Mouse (Mus musculus): ENCODE data around the gene Arid5a. TPM values are rescaled to one million over a fixed set of nuclear protein-coding genes. Genes with fewer than 3 reads are reported as not detected.

The Arid5a gene
- polyA plus RNA-seq, 1 experiment from 2014 or later = 3.4 TPM

DNA sequence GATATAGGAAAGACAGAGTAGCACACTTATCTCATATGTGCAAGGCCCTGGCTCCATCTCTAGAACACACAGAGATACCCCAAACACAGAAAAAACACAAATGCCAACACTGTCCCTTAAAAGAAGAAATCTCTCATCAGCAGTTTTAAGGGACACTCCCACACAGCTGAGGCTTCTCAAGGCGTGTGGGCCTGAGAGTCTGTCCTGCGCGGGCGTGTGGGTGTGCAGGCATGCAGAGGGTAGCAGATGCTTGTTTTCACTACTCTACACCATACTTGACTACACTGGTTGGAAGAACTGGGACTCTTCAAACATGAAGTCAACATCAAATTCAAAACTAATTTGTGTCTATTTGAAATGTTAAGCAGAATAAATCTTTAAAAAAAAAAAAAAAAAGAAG, 44.8 kb downstream of the Arid5a start:
- WGBS = 98% methylated on average over 4 of the region's 4 CpGs
- Histone ChIP-seq H3K27ac (no peak overlapping the region), H3K36me3 (replicated peaks) (peaks cover 73% of the 10 kb centered on the region), H3K4me1 (no peaks in the 10 kb centered on the region), H3K9ac (no peak overlapping the region), H3K9me3 (no peaks in the 10 kb centered on the region), H3K4me2 (no peak overlapping the region), H3K4me3 (no peak overlapping the region), H3K27me3 (replicated peaks) (no peaks in the 10 kb centered on the region)
- no peak for ATAC-seq (replicated peaks)

DNA sequence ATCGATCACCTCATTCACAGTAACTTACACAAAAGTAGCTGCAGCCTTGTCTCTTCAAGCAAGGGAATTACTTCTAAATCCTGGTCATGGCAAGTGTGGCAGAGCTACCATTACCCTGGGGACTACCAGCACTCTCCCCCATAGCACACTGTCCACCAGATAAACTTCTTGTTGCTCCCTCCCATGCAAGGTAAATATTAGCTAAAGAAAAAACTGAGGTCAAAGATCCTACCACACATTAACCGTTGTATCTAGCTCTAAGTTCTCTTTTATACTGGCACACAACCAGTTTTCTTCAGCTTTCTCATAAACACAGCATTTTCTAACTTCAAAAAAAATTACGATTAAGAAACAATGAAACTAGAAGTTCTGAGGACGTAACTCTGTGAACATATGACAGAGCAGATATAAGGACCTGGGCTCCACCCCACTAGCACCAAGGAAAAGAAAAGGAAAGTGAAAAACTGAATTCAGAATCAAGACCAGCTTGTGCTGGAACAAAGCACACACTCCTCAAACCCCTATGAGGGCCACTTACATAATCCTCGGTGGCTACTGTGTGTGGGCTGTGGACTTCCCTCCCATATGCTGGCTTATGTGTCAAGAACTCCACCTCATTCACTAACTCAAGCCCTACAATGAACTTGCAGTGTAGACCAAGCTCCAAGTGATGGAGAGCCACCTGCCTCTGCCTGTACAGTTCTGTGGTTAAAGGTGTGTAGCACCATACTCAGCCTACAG, 49.6 kb downstream of the Arid5a start:
- no peak overlapping the region for H3K4me2 ChIP-seq
- peaks cover 42% of the 10 kb centered on the region for H3K36me3 ChIP-seq (replicated peaks)
- no peaks in the 10 kb centered on the region for H3K27me3 ChIP-seq (replicated peaks)
- H3K4me3 ChIP-seq = no peak overlapping the region
- ATAC-seq (replicated peaks) = no peak
- H3K4me1 ChIP-seq = no peaks in the 10 kb centered on the region
- no peaks in the 10 kb centered on the region for H3K9me3 ChIP-seq
- 92% methylated on average over 5 of the region's 5 CpGs for WGBS
- no peak overlapping the region for H3K27ac ChIP-seq
- no peak overlapping the region for H3K9ac ChIP-seq

DNA sequence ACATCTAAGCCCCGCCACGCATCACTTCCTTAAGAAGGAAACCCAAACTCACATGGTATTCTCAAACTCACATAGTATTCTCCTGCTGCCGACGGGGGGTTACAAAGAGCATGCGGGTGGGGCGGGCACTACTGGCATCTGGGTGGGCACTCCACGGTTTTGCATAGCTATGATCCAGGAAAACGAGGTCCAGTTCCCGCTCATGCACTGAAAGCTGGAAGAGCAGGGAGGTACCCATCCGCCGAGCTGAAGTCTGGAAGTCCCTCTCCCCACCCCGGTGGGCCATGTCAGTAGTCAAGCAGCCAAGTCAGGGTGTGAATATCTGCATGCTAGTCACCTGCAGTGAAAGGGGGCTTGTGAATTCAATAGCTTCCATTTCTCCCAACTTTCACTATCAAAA, 60.2 kb downstream of the Arid5a start:
- H3K9ac ChIP-seq = 0 out of 2 replicates have a peak overlapping the region, but pooled peaks have one; percentile 9
- WGBS = 50% methylated on average over 12 of the region's 12 CpGs
- no peak for ATAC-seq (replicated peaks)

DNA sequence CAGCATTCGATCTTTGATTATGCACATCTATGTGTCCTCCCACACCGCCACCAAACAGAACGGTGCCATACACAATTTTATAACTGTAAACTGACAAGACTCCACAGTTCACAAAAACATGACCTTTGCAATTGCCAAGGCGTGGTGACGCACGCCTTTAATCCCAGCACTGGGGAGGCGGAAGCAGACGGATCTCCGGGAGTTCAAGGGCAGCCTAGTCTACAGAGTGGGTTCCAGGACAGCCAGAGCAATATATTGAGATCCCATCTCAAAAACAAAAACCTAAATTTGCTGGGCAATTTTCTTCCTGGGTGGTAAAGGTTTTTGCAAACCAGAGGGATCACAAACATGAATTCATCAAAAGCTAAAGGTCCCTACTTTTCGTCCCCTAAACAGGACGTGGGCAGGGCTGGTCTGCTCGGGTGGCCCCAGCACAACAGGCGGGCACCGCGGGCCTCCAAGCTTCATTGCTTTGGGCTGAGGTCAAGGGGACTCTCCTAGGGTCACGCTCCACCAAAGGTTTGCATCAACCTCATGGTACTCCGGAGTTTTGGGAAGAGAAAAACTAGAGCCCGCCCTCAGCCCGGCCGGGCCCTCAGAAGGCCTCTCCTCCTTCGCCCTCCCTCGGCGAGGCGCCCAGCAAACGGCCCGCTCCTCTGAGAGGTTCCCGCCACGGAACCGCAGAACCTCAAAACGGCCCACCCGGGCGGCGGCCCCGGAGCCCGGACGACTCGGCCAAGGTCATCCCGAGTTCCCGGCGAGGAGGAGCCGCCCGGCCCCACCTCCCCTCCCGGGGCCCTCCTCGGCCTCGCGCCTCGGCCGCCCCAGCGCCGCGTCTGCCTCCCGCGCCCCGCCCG, 60.8 kb downstream of the Arid5a start:
- ATAC-seq (replicated peaks) = peak; percentile 82
- H3K4me3 ChIP-seq = peak overlapping the region; percentile 70
- peak overlapping the region; percentile 54 for H3K4me2 ChIP-seq
- peak overlapping the region; percentile 72 for H3K27ac ChIP-seq
- H3K27me3 ChIP-seq (replicated peaks) = no peaks in the 10 kb centered on the region
- no peaks in the 10 kb centered on the region for H3K9me3 ChIP-seq
- 0 out of 2 replicates have a peak, but pooled peaks cover 3% of the 10 kb centered on the region for H3K36me3 ChIP-seq (replicated peaks)
- WGBS = 4% methylated on average over 51 of the region's 55 CpGs
- H3K9ac ChIP-seq = peak overlapping the region; percentile 83
- H3K4me1 ChIP-seq = peaks cover 17% of the 10 kb centered on the region

More for the DNA sequence above, 60.2 kb downstream of the Arid5a start:
- peak overlapping the region; percentile 70 for H3K4me3 ChIP-seq
- no peaks in the 10 kb centered on the region for H3K27me3 ChIP-seq (replicated peaks)
- peak overlapping the region; percentile 54 for H3K4me2 ChIP-seq
- no peaks in the 10 kb centered on the region for H3K9me3 ChIP-seq
- H3K4me1 ChIP-seq = peaks cover 17% of the 10 kb centered on the region
- H3K27ac ChIP-seq = no peak overlapping the region
- 0 out of 2 replicates have a peak, but pooled peaks cover 3% of the 10 kb centered on the region for H3K36me3 ChIP-seq (replicated peaks)

DNA sequence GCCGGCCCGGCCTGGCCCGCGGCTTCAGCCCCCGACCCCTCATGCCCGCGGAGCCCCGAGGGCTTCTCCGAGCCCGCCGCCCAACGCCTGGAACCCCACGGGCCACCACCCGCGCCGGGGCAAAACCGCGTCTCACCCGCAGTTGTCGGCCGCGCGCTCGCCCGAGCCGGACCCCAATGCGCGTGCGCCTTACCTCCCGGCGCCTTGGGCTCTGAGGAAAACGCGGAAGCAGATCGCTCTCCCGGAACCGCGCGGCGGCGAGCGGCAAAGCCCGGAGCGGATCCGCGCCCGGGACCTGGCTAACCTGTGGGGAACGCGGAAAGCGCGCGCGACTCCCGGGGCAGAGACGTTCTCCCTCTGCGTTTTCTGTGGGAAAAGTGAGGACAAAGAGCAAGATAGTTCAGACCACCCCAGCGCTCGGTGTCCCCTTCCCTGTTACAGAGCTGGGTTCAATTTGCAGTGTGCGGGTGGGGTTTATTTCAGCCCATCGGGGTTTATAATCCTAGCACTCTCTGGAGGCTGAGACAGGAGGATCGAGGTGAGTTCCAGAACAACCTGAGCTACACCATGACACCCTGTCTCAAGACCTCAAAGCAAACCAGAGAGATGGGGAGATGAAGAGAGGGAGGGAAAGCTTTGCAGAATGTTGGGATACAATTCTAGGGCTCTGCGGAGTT, 61.6 kb downstream of the Arid5a start, which contains the start of gene Kansl3:
TSS of gene Kansl3 (minus strand) at position 213 of the 677 bp plus-strand sequence.
- H3K27ac ChIP-seq = peak within 1 kb of the TSS; percentile 72
- H3K4me2 ChIP-seq = peak within 1 kb of the TSS; percentile 54
- peak within 1 kb of the TSS; percentile 70 for H3K4me3 ChIP-seq
- 4% methylated on average over 61 of the region's 61 CpGs for WGBS
- peak; percentile 83 for ATAC-seq (replicated peaks)
- H3K36me3 ChIP-seq (replicated peaks) = 0 out of 2 replicates have a peak, but pooled peaks cover 3% of the 10 kb centered on the region
- peaks cover 17% of the 10 kb centered on the region for H3K4me1 ChIP-seq
- no peaks in the 10 kb centered on the region for H3K9me3 ChIP-seq
- H3K9ac ChIP-seq = peak within 1 kb of the TSS; percentile 83
- H3K27me3 ChIP-seq (replicated peaks) = no peaks in the 10 kb centered on the region

DNA sequence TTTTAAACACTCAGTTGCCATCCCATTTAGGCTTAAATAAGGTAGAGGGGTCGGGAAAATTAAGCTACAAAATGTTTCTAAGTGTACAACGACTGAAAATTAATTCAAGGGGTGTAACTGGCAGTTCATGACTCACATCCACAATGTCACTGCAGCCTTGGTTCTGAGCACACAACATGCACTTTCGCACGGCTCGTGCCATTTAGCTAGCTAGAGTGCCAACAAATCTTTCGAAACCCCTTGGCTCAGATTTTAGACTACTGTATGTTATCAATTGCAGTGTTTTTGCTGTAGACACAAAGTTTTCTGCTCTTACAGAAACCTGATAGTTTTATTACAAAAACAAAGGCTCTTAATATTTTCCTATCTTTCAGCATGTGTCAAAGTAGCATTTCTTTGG, 63.4 kb downstream of the Arid5a start:
- Histone ChIP-seq H3K9me3 (no peaks in the 10 kb centered on the region), H3K36me3 (replicated peaks) (no peaks in the 10 kb centered on the region), H3K27ac (no peak overlapping the region), H3K4me3 (no peak overlapping the region), H3K9ac (no peak overlapping the region), H3K27me3 (replicated peaks) (no peaks in the 10 kb centered on the region), H3K4me1 (peaks cover 17% of the 10 kb centered on the region), H3K4me2 (no peak overlapping the region)
- no peak for ATAC-seq (replicated peaks)
- WGBS = 84% methylated on average over 6 of the region's 6 CpGs

DNA sequence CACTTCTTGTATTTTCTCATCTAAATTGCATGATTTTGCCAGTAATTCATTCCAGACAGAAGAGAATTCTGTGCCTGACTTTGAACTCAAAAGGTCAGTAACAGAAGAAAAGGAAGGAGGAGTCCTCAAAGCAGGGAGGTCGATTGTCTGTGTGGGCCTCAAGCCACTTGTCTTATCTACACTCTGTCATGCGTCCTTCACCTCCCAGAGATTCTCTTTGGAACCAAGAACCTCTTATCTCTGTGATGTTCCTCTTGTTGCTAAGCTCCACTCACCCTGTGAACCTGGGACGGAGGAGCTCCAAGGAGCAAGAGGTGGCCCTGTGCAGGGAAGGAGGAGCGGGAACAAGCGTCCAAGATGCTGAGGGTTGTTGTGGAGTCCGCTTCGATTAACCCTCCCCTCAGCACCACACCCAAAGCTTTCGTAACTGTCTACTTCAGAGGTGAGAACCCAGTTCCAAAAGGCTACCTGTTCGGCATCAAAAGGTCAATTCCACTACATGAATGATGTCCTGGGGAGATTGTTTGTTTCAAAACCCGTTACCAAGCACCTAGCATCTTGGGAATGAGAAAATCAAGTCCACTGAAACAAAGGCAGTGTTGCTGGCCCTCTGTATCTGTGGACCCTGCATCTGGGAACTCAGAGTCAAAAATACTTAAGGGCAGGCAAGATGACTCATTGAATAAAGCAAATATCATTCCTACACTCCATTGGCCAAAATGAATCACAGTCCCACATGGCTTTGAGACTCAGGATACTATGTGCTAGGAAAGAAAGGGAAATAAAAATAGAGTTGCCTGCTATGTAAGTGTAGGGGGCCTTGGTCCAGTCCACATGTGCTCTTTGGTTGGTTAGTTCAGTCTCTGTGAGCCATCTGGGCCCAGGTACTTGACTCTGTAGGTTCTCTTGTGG, 64.7 kb downstream of the Arid5a start, which contains the start of gene Fer1l5:
TSS of gene Fer1l5 (plus strand) at position 358 of the 912 bp plus-strand sequence.
- ATAC-seq (replicated peaks) = no peak
- no peaks in the 10 kb centered on the region for H3K36me3 ChIP-seq (replicated peaks)
- 82% methylated on average over 10 of the region's 10 CpGs for whole genome bisulfite sequencing
- no peaks in the 10 kb centered on the region for H3K9me3 ChIP-seq
- H3K27ac ChIP-seq = no peak within 1 kb of the TSS
- no peaks in the 10 kb centered on the region for H3K27me3 ChIP-seq (replicated peaks)
- no peak within 1 kb of the TSS for H3K9ac ChIP-seq
- peaks cover 12% of the 10 kb centered on the region for H3K4me1 ChIP-seq
- H3K4me2 ChIP-seq = no peak within 1 kb of the TSS
- no peak within 1 kb of the TSS for H3K4me3 ChIP-seq

Small RNAs within 50 kb of the gene (microRNA-seq; reads per million reads assigned to microRNA genes)
- gene Mir6898 = not detected

Other genes with a start within 250 kb of the Arid5a start
- 26.1 and 29.6 TPM in 2 replicates for gene Hs6st1, start 239.3 kb upstream of the Arid5a start, polyA plus RNA-seq (2015; fragmentation: Nextera tagmentation; extraction: Ambion mirVana)
- 49.4 and 51.3 TPM in 2 replicates for gene Uggt1, start 63.0 kb upstream of the Arid5a start, polyA plus RNA-seq (2015; fragmentation: Nextera tagmentation; extraction: Ambion mirVana)
- gene Neurl3, start 33.1 kb upstream of the Arid5a start, polyA plus RNA-seq (2015; fragmentation: Nextera tagmentation; extraction: Ambion mirVana) = 1.1 and 1.4 TPM in 2 replicates
- 44.4 and 44.9 TPM in 2 replicates for gene Kansl3, start 61.4 kb downstream of the Arid5a start, polyA plus RNA-seq (2015; fragmentation: Nextera tagmentation; extraction: Ambion mirVana)
- 2.6 TPM in 2 replicates for gene Fer1l5, start 64.6 kb downstream of the Arid5a start, polyA plus RNA-seq (2015; fragmentation: Nextera tagmentation; extraction: Ambion mirVana)
- gene Lman2l, start 137.5 kb downstream of the Arid5a start, polyA plus RNA-seq (2015; fragmentation: Nextera tagmentation; extraction: Ambion mirVana) = 67.3 and 74.5 TPM in 2 replicates
- gene Cnnm4, start 163.9 kb downstream of the Arid5a start, polyA plus RNA-seq (2015; fragmentation: Nextera tagmentation; extraction: Ambion mirVana) = 11.0 and 11.1 TPM in 2 replicates
- 5.2 and 5.8 TPM in 2 replicates for gene Cnnm3, start 204.1 kb downstream of the Arid5a start, polyA plus RNA-seq (2015; fragmentation: Nextera tagmentation; extraction: Ambion mirVana)
- gene Ankrd23, start 229.2 kb downstream of the Arid5a start, polyA plus RNA-seq (2015; fragmentation: Nextera tagmentation; extraction: Ambion mirVana) = 19.0 and 23.5 TPM in 2 replicates
- gene Gm42417, start 231.7 kb downstream of the Arid5a start, polyA plus RNA-seq (2015; fragmentation: Nextera tagmentation; extraction: Ambion mirVana) = 0.33 and 0.81 TPM in 2 replicates
- 31.5 and 32.5 TPM in 2 replicates for gene Ankrd39, start 239.7 kb downstream of the Arid5a start, polyA plus RNA-seq (2015; fragmentation: Nextera tagmentation; extraction: Ambion mirVana)